13 mouse cellular contexts compared by ENCODE assay signal in the genomic region with DNA sequence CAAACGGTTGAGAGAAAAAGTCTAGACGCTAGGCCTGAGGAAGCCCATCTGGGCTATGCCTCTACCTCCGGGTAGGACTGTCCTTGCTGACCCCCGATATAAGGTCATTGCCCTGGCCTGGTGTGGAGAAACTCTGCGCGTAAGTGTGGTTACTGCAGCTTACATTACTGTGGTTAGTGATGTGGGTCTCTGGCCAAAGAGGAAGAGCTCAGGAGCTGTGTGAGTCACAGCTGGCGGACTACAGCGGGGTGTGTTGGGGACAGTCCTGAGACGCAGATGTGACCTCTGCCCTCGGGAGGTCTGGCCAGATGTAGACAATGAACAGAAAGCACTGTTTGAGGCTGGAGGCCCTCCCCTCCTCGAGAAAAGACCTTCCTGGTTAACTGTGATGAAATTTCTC. TPM values are rescaled to one million over a fixed set of nuclear protein-coding genes. Genes with fewer than 3 reads are reported as not detected.
A peak's percentile ranks its signal among the peaks of the same experiment; 100 is the strongest.
DNase-seq lines count a peak whose midpoint lies in the region; ATAC-seq lines count a peak whose summit lies in the region.
"Had no signal": no experiment of that assay in that cellular context is flagged by ENCODE, and none has a peak within 500 bp of the region (broad histone marks: within the 10 kb centered on the region; RNA-seq: fewer than 3 reads in every experiment).

No protein-coding gene starts in this region.

- H3K4me2 ChIP-seq in neural tube, embryonic 15.5 days, result no peak overlapping the region
- H3K4me2 ChIP-seq in lung, embryonic 16.5 days (ENCODE audit: low read depth, low read length), result no peak overlapping the region
- H3K4me2 ChIP-seq: liver, embryonic 13.5 days had no signal

- no peak overlapping the region for H3K27ac ChIP-seq in neural tube, embryonic 15.5 days (replicated peaks)
- H3K27ac ChIP-seq in lung, embryonic 16.5 days (ENCODE audit: low read length), result no peak overlapping the region
- H3K27ac ChIP-seq: liver, embryonic 13.5 days had no signal

- WGBS in neural tube, embryonic 15.5 days, result 61% methylated on average over 11 of the region's 11 CpGs
- 46% methylated on average over 11 of the region's 11 CpGs for WGBS in lung, embryonic 16.5 days

- DNase-seq in adrenal gland, adult 2 months, result peak; percentile 57
- DNase-seq in adrenal gland, postnatal 25 days, result no peak
- DNase-seq in neural tube, embryonic 10.5 days (ENCODE audit: extremely low spot score, low spot score), result peak; percentile 62
- peak; percentile 32 for DNase-seq in yolk sac, embryonic 10.5 days (ENCODE audit: low spot score)
- DNase-seq in testis, postnatal 14 days (ENCODE audit: low spot score), result no peak
- no peak for DNase-seq in urinary bladder, postnatal 36 days (ENCODE audit: low spot score in 2 of 2)
- DNase-seq: B cell, adult 2 months; liver, embryonic 13.5 days had no signal

- H3K9me3 ChIP-seq in neural tube, embryonic 15.5 days (replicated peaks), result no peaks in the 10 kb centered on the region
- no peaks in the 10 kb centered on the region for H3K9me3 ChIP-seq in lung, embryonic 16.5 days (ENCODE audit: control insufficient read depth, low read length)
- H3K9me3 ChIP-seq: liver, embryonic 13.5 days had no signal

- ATAC-seq in neural tube, embryonic 15.5 days (ENCODE audit: low FRiP score), result no peak
- ATAC-seq in lung, embryonic 16.5 days (ENCODE audit: low read depth), result 0 out of 2 replicates have a peak, but pooled peaks have one; percentile 27
- ATAC-seq: inflammation-experienced regulatory T-cells, adult 6 months had no signal

- no peaks in the 10 kb centered on the region for H3K36me3 ChIP-seq in neural tube, embryonic 15.5 days
- H3K36me3 ChIP-seq in lung, embryonic 16.5 days (ENCODE audit: control insufficient read depth, insufficient read depth, low read length), result no peaks in the 10 kb centered on the region
- H3K36me3 ChIP-seq: liver, embryonic 13.5 days had no signal

- no peak overlapping the region for H3K4me3 ChIP-seq in neural tube, embryonic 15.5 days (replicated peaks)
- no peak overlapping the region for H3K4me3 ChIP-seq in lung, embryonic 16.5 days (ENCODE audit: low read length)
- H3K4me3 ChIP-seq: erythroblast, embryonic 14.5 days; liver, embryonic 13.5 days had no signal

- no peak overlapping the region for H3K9ac ChIP-seq in neural tube, embryonic 15.5 days (replicated peaks)
- no peak overlapping the region for H3K9ac ChIP-seq in lung, embryonic 16.5 days (ENCODE audit: low read length)
- H3K9ac ChIP-seq: liver, embryonic 13.5 days had no signal

- H3K4me1 ChIP-seq in neural tube, embryonic 15.5 days, result peaks cover 14% of the 10 kb centered on the region
- peaks cover 8% of the 10 kb centered on the region; the same call in 1 of the 2 replicates for H3K4me1 ChIP-seq in lung, embryonic 16.5 days (replicated peaks; ENCODE audit: control insufficient read depth, insufficient read depth, low read length)

- H3K27me3 ChIP-seq in neural tube, embryonic 15.5 days (replicated peaks), result no peaks in the 10 kb centered on the region
- no peaks in the 10 kb centered on the region for H3K27me3 ChIP-seq in lung, embryonic 16.5 days (ENCODE audit: control insufficient read depth, insufficient read depth, low read depth, low read length)

RNA-seq across cellular contexts. Expression of a gene that starts 19.0 kb away (rescaled TPM):
- total RNA-seq in adrenal gland, adult 2 months (2021), result not detected
- not detected in 2 replicates for polyA plus RNA-seq in adrenal gland, adult 2 months (2012; rRNA removed)
- not detected in 2 replicates for total RNA-seq in adrenal gland, postnatal 25 days (2021)
- polyA plus RNA-seq in neural tube, embryonic 15.5 days (2015; fragmentation: Nextera tagmentation; extraction: Ambion mirVana), result 0.40 TPM in 1 of 2 replicates, not detected in the other
- not detected in 2 replicates for polyA plus RNA-seq in lung, embryonic 16.5 days (2015; fragmentation: Nextera tagmentation; extraction: Ambion mirVana)
- total RNA-seq: adrenal gland, postnatal 36 days had no signal
- polyA plus RNA-seq: erythroblast, embryonic 14.5 days; inflammation-experienced regulatory T-cells, adult 6 months; liver, embryonic 13.5 days had no signal

Comparison
In these comparisons a context has a peak if more than half of its experiments do, and no peak if none do; other contexts are left out.
1. DNase-seq: peak in adrenal gland, adult 2 months (single experiment), neural tube, embryonic 10.5 days (single experiment) and yolk sac, embryonic 10.5 days (single experiment); none in adrenal gland, postnatal 25 days (single experiment), testis, postnatal 14 days (single experiment) and urinary bladder, postnatal 36 days (0 of 2).